Mouse (Mus musculus) megakaryocyte, embryonic 14.5 days (primary cell): ENCODE results near the gene Stard13.

Source experiments
- FLI1 ChIP-seq: IDR thresholded peaks from 2 replicates; pipeline ENCODE4 v1.6.1; 2012; ENCODE audit warnings: low read length, inconsistent platforms, mixed read lengths
- GATA1 ChIP-seq: IDR thresholded peaks from 3 replicates; pipeline ENCODE4 v1.6.1; 2012; ENCODE audit warnings: mixed read lengths, low read length, inconsistent platforms, borderline replicate concordance

DNA sequence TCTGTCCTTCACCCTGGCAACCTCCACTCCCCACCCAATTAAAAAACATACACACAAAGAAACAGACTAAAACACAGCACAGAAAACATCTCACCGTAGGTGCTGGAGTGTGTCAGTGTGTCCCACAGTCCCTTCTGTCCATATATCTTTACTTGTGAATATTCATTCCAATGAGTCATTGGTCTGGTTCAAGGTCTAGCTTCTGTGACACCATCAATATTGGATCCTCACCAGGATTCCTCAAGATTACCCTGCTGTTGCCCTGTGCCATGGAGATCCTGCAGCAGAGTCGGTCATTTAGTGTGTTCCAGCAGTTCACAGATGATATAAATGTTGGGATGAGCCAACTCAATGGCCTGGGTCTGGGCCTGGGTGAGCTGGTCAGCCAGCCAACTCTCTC is 42.4 kb upstream of the Stard13 start:
- no peak for TF ChIP-seq GATA1
- no peak for TF ChIP-seq FLI1
